In genomic region chr17:12416250-12416895, GRCm38 (mm10) we compare ENCODE assay signal across 7 mouse cellular contexts. TPM values are rescaled to one million over a fixed set of nuclear protein-coding genes. Genes with fewer than 3 reads are reported as not detected.
DNase-seq lines count a peak whose midpoint lies in the region; ATAC-seq and TF ChIP-seq lines count a peak whose summit lies in the region.

No protein-coding gene starts in this region.

- no peak overlapping the region for H3K9ac ChIP-seq in intestine, embryonic 16.5 days (ENCODE audit: low read depth, low read length)
- H3K9ac ChIP-seq in midbrain, embryonic 12.5 days (replicated peaks) = no peak overlapping the region

- intact Hi-C loops in gastrocnemius, adult 2 months (cut with DNase I) = loop anchor here (1.0 kb wide), 3 partner anchors 39 to 394 kb away; no protein-coding TSS in a partner anchor
- intact Hi-C loops in left cerebral cortex, postnatal 25 days (cut with DNase I) = loop anchor here (1.0 to 5.0 kb wide), 6 partner anchors 38 to 581 kb away; partner anchors contain the start of gene Mas1

- TF ChIP-seq CTCF in gastrocnemius, adult 2 months (IDR thresholded peaks at IDR 0.05) = peak; percentile 82
- peak; percentile 82; the same call in 1 of the 2 replicates for TF ChIP-seq CTCF in small intestine, adult 2 months (IDR thresholded peaks at IDR 0.05; ENCODE audit: extremely low read depth, insufficient read length, insufficient replicate concordance, low read depth, low read length)

- no peaks in the 10 kb centered on the region for H3K27me3 ChIP-seq in intestine, embryonic 16.5 days (replicated peaks; ENCODE audit: control insufficient read depth, insufficient read depth, low read length)
- no peaks in the 10 kb centered on the region for H3K27me3 ChIP-seq in midbrain, embryonic 12.5 days
- H3K27me3 ChIP-seq in small intestine, adult 2 months (ENCODE audit: control insufficient read depth, insufficient read depth, low read length) = no peaks in the 10 kb centered on the region

- TF ChIP-seq POLR2A in small intestine, adult 2 months (IDR thresholded peaks at IDR 0.05; ENCODE audit: low read depth, low read length) = no peak

- ATAC-seq in activated CD4-positive, CD25-positive, alpha-beta regulatory T cell, adult 4 months = peak; percentile 89
- peak; percentile 55 for ATAC-seq in intestine, embryonic 16.5 days
- 0 out of 2 replicates have a peak, but pooled peaks have one; percentile 19 for ATAC-seq in midbrain, embryonic 12.5 days (ENCODE audit: low FRiP score, low read depth)

- no peaks in the 10 kb centered on the region for H3K9me3 ChIP-seq in intestine, embryonic 16.5 days (ENCODE audit: control insufficient read depth, low read length)
- H3K9me3 ChIP-seq in midbrain, embryonic 12.5 days = no peaks in the 10 kb centered on the region

- 36% methylated on average over 6 of the region's 6 CpGs for WGBS in intestine, embryonic 16.5 days
- WGBS in midbrain, embryonic 12.5 days = 46% methylated on average over 6 of the region's 6 CpGs
- 42% methylated on average over 6 of the region's 6 CpGs for WGBS in small intestine, adult 2 months

- H3K36me3 ChIP-seq in intestine, embryonic 16.5 days (ENCODE audit: control insufficient read depth, insufficient read depth, low read length) = no peaks in the 10 kb centered on the region
- H3K36me3 ChIP-seq in midbrain, embryonic 12.5 days = no peaks in the 10 kb centered on the region
- no peaks in the 10 kb centered on the region for H3K36me3 ChIP-seq in small intestine, adult 2 months (ENCODE audit: control insufficient read depth, insufficient read depth, low read length)

- no peak overlapping the region for H3K4me3 ChIP-seq in gastrocnemius, adult 2 months
- no peak overlapping the region for H3K4me3 ChIP-seq in intestine, embryonic 16.5 days (ENCODE audit: low read length)
- no peak overlapping the region for H3K4me3 ChIP-seq in midbrain, embryonic 12.5 days
- no peak overlapping the region for H3K4me3 ChIP-seq in small intestine, adult 2 months (ENCODE audit: low read depth, low read length)

- peak overlapping the region; percentile 77 for H3K27ac ChIP-seq in gastrocnemius, adult 2 months
- no peak overlapping the region for H3K27ac ChIP-seq in intestine, embryonic 16.5 days (ENCODE audit: low read length)
- H3K27ac ChIP-seq in midbrain, embryonic 12.5 days (replicated peaks) = no peak overlapping the region
- H3K27ac ChIP-seq in small intestine, adult 2 months (ENCODE audit: insufficient read depth, low read depth, low read length) = no peak overlapping the region

- peak; percentile 68 to 81 for DNase-seq in cerebellum, postnatal 4 days (ENCODE audit: low spot score in 2 of 2)
- DNase-seq in gastrocnemius, adult 2 months = peak; percentile 86
- peak; percentile 81 to 82 for DNase-seq in left cerebral cortex, postnatal 25 days (ENCODE audit: low spot score in 2 of 2)

- H3K4me1 ChIP-seq in intestine, embryonic 16.5 days (ENCODE audit: control insufficient read depth, insufficient read depth, low read length) = peaks cover 8% of the 10 kb centered on the region
- H3K4me1 ChIP-seq in midbrain, embryonic 12.5 days = no peaks in the 10 kb centered on the region
- H3K4me1 ChIP-seq in small intestine, adult 2 months (ENCODE audit: control insufficient read depth, insufficient read depth, insufficient read length, low read length) = peaks cover 7% of the 10 kb centered on the region; the same call in 1 of the 2 replicates

- no peak overlapping the region for H3K4me2 ChIP-seq in intestine, embryonic 16.5 days (ENCODE audit: low read depth, low read length)
- H3K4me2 ChIP-seq in midbrain, embryonic 12.5 days (replicated peaks) = no peak overlapping the region

RNA-seq across cellular contexts. Expression of gene Plg, which starts 38.0 kb away (rescaled TPM):
- polyA plus RNA-seq in activated CD4-positive, CD25-positive, alpha-beta regulatory T cell, adult 4 months (2017; shearing (Covaris generic)) = not detected
- not detected for total RNA-seq in gastrocnemius, adult 2 months (2021)
- polyA plus RNA-seq in intestine, embryonic 16.5 days (2015; fragmentation: Nextera tagmentation; extraction: Ambion mirVana) = 2.3 and 6.5 TPM in 2 replicates
- under 1 TPM in 1 of 2 experiments, not detected in 1; 0.11 TPM for total RNA-seq in left cerebral cortex, postnatal 25 days (2021)
- not detected in 2 replicates for polyA plus RNA-seq in midbrain, embryonic 12.5 days (2016; fragmentation: Nextera tagmentation; extraction: Ambion mirVana)
- not detected in 2 replicates for polyA plus RNA-seq in small intestine, adult 2 months (2012; rRNA removed)

Comparison
In these comparisons a context has a peak if more than half of its experiments do, and no peak if none do; other contexts are left out.
1. ATAC-seq: peak in every context shown above with its lines; median percentile 89 in activated CD4-positive, CD25-positive, alpha-beta regulatory T cell, adult 4 months; 55 in intestine, embryonic 16.5 days; 19 in midbrain, embryonic 12.5 days.